Mouse (Mus musculus) fibroblast of lung, adult 2 months (primary cell): ENCODE results near the gene Vmn1r6.
"Not testable (repeated sequence)": the region's sequence is repeated elsewhere in the genome, so short reads cannot be mapped to it uniquely, and the experiment has no call there.

ENCODE experiments used
- DNase-seq: peaks from one replicate; pipeline ENCODE4 v3.0.0-alpha.2; 2011; ENCODE audit warnings: low read depth

Vmn1r6 gene

GRCm38 (mm10) chr6:56996943-56997342, at the start of gene Vmn1r6:
Gene Vmn1r6 (plus strand): TSS chr6:56997243.
- no peak for DNase-seq

GRCm38 (mm10) chr6:56956436-56956835, 40.6 kb upstream of the Vmn1r6 start:
- no peak for DNase-seq

- DNase-seq: no peak
Observed at GRCm38 (mm10) chr6:56969973-56970372, 27.1 kb upstream of the Vmn1r6 start, which contains the start of gene Vmn1r5. Gene Vmn1r5 (plus strand): TSS chr6:56970273.

- not testable (repeated sequence) for DNase-seq
Observed at GRCm38 (mm10) chr6:57025224-57025623, 28.2 kb downstream of the Vmn1r6 start, which contains the start of gene Vmn1r7. Gene Vmn1r7 (minus strand): TSS chr6:57025324.

GRCm38 (mm10) chr6:57031984-57032383, 34.9 kb downstream of the Vmn1r6 start, which contains the start of gene Vmn1r8:
Gene Vmn1r8 (plus strand): TSS chr6:57032284.
- no peak for DNase-seq

GRCm38 (mm10) chr6:57034674-57035073, 37.6 kb downstream of the Vmn1r6 start:
- DNase-seq: no peak
